Mouse (Mus musculus): ENCODE data around the gene Gm20388.

- TF ChIP-seq POLR2A (IDR thresholded peaks at IDR 0.05; ENCODE audit: borderline replicate concordance, insufficient read depth, low read length) = no peak
- TF ChIP-seq CTCF (IDR thresholded peaks at IDR 0.05; ENCODE audit: borderline replicate concordance, insufficient read depth, low read depth, low read length) = no peak
These were observed 1171.8 kb downstream of the Gm20388 start for GRCm38 (mm10) chr8:121082218-121083092.
